ENCODE assay signal across 9 mouse cellular contexts in the genomic region with DNA sequence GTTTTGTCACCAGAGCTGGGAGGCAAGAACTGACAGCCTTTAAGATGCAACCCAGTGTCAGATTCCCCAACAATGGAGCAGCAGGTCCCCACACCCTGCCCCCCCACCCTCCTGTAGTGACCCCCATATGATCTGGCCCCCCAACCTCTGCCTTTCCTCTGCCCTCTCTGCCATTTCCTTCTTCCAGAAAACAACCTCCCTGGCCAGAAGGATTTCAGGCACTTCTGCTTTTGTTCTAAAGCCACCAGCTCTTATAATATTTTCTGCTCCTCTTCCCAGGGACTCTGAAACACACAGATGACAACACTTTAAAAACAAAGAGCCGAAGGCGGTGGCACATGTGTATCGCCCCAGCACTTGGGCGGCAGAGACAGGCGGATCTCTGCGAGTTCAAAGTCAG. TPM values are rescaled to one million over a fixed set of nuclear protein-coding genes. Genes with fewer than 3 reads are reported as not detected.
DNase-seq lines count a peak whose midpoint lies in the region; ATAC-seq and TF ChIP-seq lines count a peak whose summit lies in the region.
"Had no signal": no experiment of that assay in that cellular context is flagged by ENCODE, and none has a peak within 500 bp of the region (broad histone marks: within the 10 kb centered on the region; RNA-seq: fewer than 3 reads in every experiment).

No protein-coding gene starts in this region.

- no peaks in the 10 kb centered on the region for H3K9me3 ChIP-seq in forebrain, postnatal 0 days (ENCODE audit: low read length)
- H3K9me3 ChIP-seq in forebrain, embryonic 16.5 days (ENCODE audit: control insufficient read depth, low read length), result no peaks in the 10 kb centered on the region
- no peaks in the 10 kb centered on the region for H3K9me3 ChIP-seq in kidney, postnatal 0 days (replicated peaks; ENCODE audit: low read length)
- H3K9me3 ChIP-seq in embryonic facial prominence, embryonic 14.5 days (ENCODE audit: control insufficient read depth, low read length), result no peaks in the 10 kb centered on the region
- H3K9me3 ChIP-seq: midbrain, embryonic 12.5 days had no signal

- H3K4me2 ChIP-seq in forebrain, postnatal 0 days (ENCODE audit: low read depth), result no peak overlapping the region
- H3K4me2 ChIP-seq in forebrain, embryonic 16.5 days (ENCODE audit: low read length), result no peak overlapping the region
- no peak overlapping the region for H3K4me2 ChIP-seq in kidney, postnatal 0 days (ENCODE audit: low read length)
- H3K4me2 ChIP-seq in embryonic facial prominence, embryonic 14.5 days (ENCODE audit: low read depth, low read length), result no peak overlapping the region
- H3K4me2 ChIP-seq: midbrain, embryonic 12.5 days had no signal

- WGBS in forebrain, postnatal 0 days, result 82% methylated on average over 6 of the region's 6 CpGs
- 88% methylated on average over 6 of the region's 6 CpGs for WGBS in forebrain, embryonic 16.5 days
- WGBS in kidney, postnatal 0 days, result 72% methylated on average over 6 of the region's 6 CpGs
- 66% methylated on average over 6 of the region's 6 CpGs for WGBS in embryonic facial prominence, embryonic 14.5 days

- TF ChIP-seq CTCF in forebrain, postnatal 0 days (IDR thresholded peaks at IDR 0.05; ENCODE audit: low read depth), result no peak
- no peak for TF ChIP-seq CTCF in kidney, postnatal 0 days (IDR thresholded peaks at IDR 0.05; ENCODE audit: low read depth)

- no peaks in the 10 kb centered on the region for H3K36me3 ChIP-seq in forebrain, postnatal 0 days (ENCODE audit: insufficient read depth)
- H3K36me3 ChIP-seq in forebrain, embryonic 16.5 days (ENCODE audit: control insufficient read depth, insufficient read depth), result no peaks in the 10 kb centered on the region
- H3K36me3 ChIP-seq in kidney, postnatal 0 days (ENCODE audit: insufficient read depth, low read length), result 0 out of 2 replicates have a peak, but pooled peaks cover 4% of the 10 kb centered on the region
- H3K36me3 ChIP-seq in embryonic facial prominence, embryonic 14.5 days (ENCODE audit: control insufficient read depth, insufficient read depth, low read length), result no peaks in the 10 kb centered on the region

- no peak for DNase-seq in forebrain, postnatal 0 days
- DNase-seq in kidney, postnatal 0 days (ENCODE audit: low spot score), result no peak
- no peak for DNase-seq in kidney, adult 11 months
- no peak for DNase-seq in embryonic facial prominence, embryonic 14.5 days (ENCODE audit: low spot score)
- no peak for DNase-seq in cerebellum, postnatal 4 days (ENCODE audit: low spot score in 2 of 2)
- DNase-seq in testis, postnatal 10 days (ENCODE audit: low spot score), result no peak

- 0 out of 2 replicates have a peak overlapping the region, but pooled peaks have one; percentile 54 for H3K27ac ChIP-seq in forebrain, postnatal 0 days (ENCODE audit: low read depth, low read length)
- no peak overlapping the region for H3K27ac ChIP-seq in forebrain, embryonic 16.5 days (ENCODE audit: low read length)
- 0 out of 2 replicates have a peak overlapping the region, but pooled peaks have one; percentile 47 for H3K27ac ChIP-seq in kidney, postnatal 0 days
- 0 out of 2 replicates have a peak overlapping the region, but pooled peaks have one; percentile 34 for H3K27ac ChIP-seq in embryonic facial prominence, embryonic 14.5 days (replicated peaks; ENCODE audit: low read depth, low read length)
- H3K27ac ChIP-seq: midbrain, embryonic 12.5 days had no signal

- H3K4me1 ChIP-seq in forebrain, postnatal 0 days (ENCODE audit: insufficient read depth), result no peaks in the 10 kb centered on the region
- no peaks in the 10 kb centered on the region for H3K4me1 ChIP-seq in forebrain, embryonic 16.5 days (replicated peaks; ENCODE audit: control insufficient read depth, insufficient read depth, low read length)
- peaks cover 9% of the 10 kb centered on the region; the same call in 1 of the 2 replicates for H3K4me1 ChIP-seq in kidney, postnatal 0 days (replicated peaks; ENCODE audit: insufficient read depth, low read length)
- peaks cover 10% of the 10 kb centered on the region for H3K4me1 ChIP-seq in embryonic facial prominence, embryonic 14.5 days (ENCODE audit: control insufficient read depth, insufficient read depth, low read length)
- H3K4me1 ChIP-seq: midbrain, embryonic 12.5 days had no signal

- no peak overlapping the region for H3K9ac ChIP-seq in forebrain, postnatal 0 days
- H3K9ac ChIP-seq in forebrain, embryonic 16.5 days (replicated peaks; ENCODE audit: low read depth, low read length), result no peak overlapping the region
- no peak overlapping the region for H3K9ac ChIP-seq in kidney, postnatal 0 days (ENCODE audit: low read depth, low read length)
- 0 out of 2 replicates have a peak overlapping the region, but pooled peaks have one; percentile 15 for H3K9ac ChIP-seq in embryonic facial prominence, embryonic 14.5 days (ENCODE audit: low read depth, low read length)
- H3K9ac ChIP-seq: midbrain, embryonic 12.5 days had no signal

- no peak overlapping the region for H3K4me3 ChIP-seq in forebrain, postnatal 0 days (ENCODE audit: low read depth, low read length)
- H3K4me3 ChIP-seq in forebrain, embryonic 16.5 days (replicated peaks; ENCODE audit: low read length), result no peak overlapping the region
- no peak overlapping the region for H3K4me3 ChIP-seq in kidney, postnatal 0 days (replicated peaks; ENCODE audit: low read depth, low read length)
- H3K4me3 ChIP-seq in embryonic facial prominence, embryonic 14.5 days (ENCODE audit: low read depth, low read length), result no peak overlapping the region
- H3K4me3 ChIP-seq: midbrain, embryonic 12.5 days had no signal

- ATAC-seq in forebrain, postnatal 0 days, result no peak
- no peak for ATAC-seq in forebrain, embryonic 16.5 days
- ATAC-seq in kidney, postnatal 0 days (replicated peaks; ENCODE audit: low FRiP score, low read depth), result no peak
- no peak for ATAC-seq in embryonic facial prominence, embryonic 14.5 days (ENCODE audit: low read depth)
- ATAC-seq in megakaryocyte progenitor cell, adult 5-6 weeks (replicated peaks; ENCODE audit: poor library complexity), result peak; percentile 37; the same call in 1 of the 2 replicates

- no peaks in the 10 kb centered on the region for H3K27me3 ChIP-seq in forebrain, postnatal 0 days (ENCODE audit: insufficient read depth, low read length)
- no peaks in the 10 kb centered on the region for H3K27me3 ChIP-seq in forebrain, embryonic 16.5 days (replicated peaks; ENCODE audit: control insufficient read depth, insufficient read depth, low read length)
- no peaks in the 10 kb centered on the region for H3K27me3 ChIP-seq in kidney, postnatal 0 days (ENCODE audit: insufficient read depth, low read length)
- no peaks in the 10 kb centered on the region for H3K27me3 ChIP-seq in embryonic facial prominence, embryonic 14.5 days (replicated peaks; ENCODE audit: control insufficient read depth, insufficient read depth, low read length)
- H3K27me3 ChIP-seq: midbrain, embryonic 12.5 days had no signal

RNA-seq across cellular contexts. Expression of gene Tomm20, which starts 25.3 kb away (rescaled TPM):
- total RNA-seq in forebrain, postnatal 0 days (2014; rRNA removed), result 181 and 195 TPM in 2 replicates
- 228 and 256 TPM in 2 replicates for polyA plus RNA-seq in forebrain, postnatal 0 days (2015; fragmentation: Nextera tagmentation; extraction: Ambion mirVana)
- polyA plus RNA-seq in forebrain, embryonic 16.5 days (2015; fragmentation: Nextera tagmentation; extraction: Ambion mirVana), result 191 and 193 TPM in 2 replicates
- polyA plus RNA-seq in kidney, postnatal 0 days (2015; fragmentation: Nextera tagmentation; extraction: Ambion mirVana), result 309 and 315 TPM in 2 replicates
- 200 and 217 TPM in 2 replicates for polyA plus RNA-seq in embryonic facial prominence, embryonic 14.5 days (2014; fragmentation: Nextera tagmentation; extraction: Ambion mirVana)
- 118 and 141 TPM in 2 replicates for total RNA-seq in megakaryocyte progenitor cell, adult 5-6 weeks (2015)
- total RNA-seq in megakaryocyte progenitor cell, adult 5-6 weeks (2017), result 182 and 238 TPM in 2 replicates

RNA-seq across cellular contexts. Expression of gene Rbm34, which starts 50.5 kb away (rescaled TPM):
- 24.7 and 26.1 TPM in 2 replicates for total RNA-seq in forebrain, postnatal 0 days (2014; rRNA removed)
- polyA plus RNA-seq in forebrain, postnatal 0 days (2015; fragmentation: Nextera tagmentation; extraction: Ambion mirVana), result 23.2 and 31.1 TPM in 2 replicates
- polyA plus RNA-seq in forebrain, embryonic 16.5 days (2015; fragmentation: Nextera tagmentation; extraction: Ambion mirVana), result 23.8 and 23.9 TPM in 2 replicates
- 28.6 and 31.4 TPM in 2 replicates for polyA plus RNA-seq in kidney, postnatal 0 days (2015; fragmentation: Nextera tagmentation; extraction: Ambion mirVana)
- polyA plus RNA-seq in embryonic facial prominence, embryonic 14.5 days (2014; fragmentation: Nextera tagmentation; extraction: Ambion mirVana), result 20.3 and 22.7 TPM in 2 replicates
- total RNA-seq in megakaryocyte progenitor cell, adult 5-6 weeks (2015), result 35.8 and 40.0 TPM in 2 replicates
- 51.6 and 52.3 TPM in 2 replicates for total RNA-seq in megakaryocyte progenitor cell, adult 5-6 weeks (2017)
